Mouse (Mus musculus) stomach, adult 2 months (tissue): ENCODE measurements around the gene 4921539E11Rik. TPM values are rescaled to one million over a fixed set of nuclear protein-coding genes. Genes with fewer than 3 reads are reported as not detected.

Experiments used
- polyA plus RNA-seq: library from polyadenylated mRNA; depleted of rRNA; stranded (reverse); fragments of >200 nt; gene quantifications from 2 replicates; pipeline ENCODE4 v1.2.3, GENCODE M21; 2012; rRNA removed

4921539E11Rik gene
- not detected in 2 replicates for polyA plus RNA-seq

DNA sequence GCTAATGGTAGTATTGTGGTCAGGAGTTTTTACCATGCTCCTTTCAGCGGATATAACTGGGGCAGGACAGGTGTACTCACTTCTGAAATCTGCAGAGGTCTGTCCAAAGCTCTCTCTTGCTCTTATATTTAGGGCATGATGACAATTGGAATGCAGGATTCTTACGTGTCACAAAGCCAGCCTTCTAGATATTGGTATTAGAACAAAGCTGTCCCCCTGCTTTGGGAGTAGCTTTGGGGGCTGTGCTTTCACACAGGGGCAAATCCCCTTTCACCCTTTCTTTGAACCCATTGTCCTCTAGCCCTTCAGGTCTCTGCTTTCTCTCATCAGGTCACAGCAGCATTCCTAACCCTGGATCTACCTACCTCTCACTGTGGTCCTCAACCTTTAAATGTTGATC is at the start of gene 4921539E11Rik:
TSS of gene 4921539E11Rik (minus strand) at position 101 of the 400 bp plus-strand sequence.

DNA sequence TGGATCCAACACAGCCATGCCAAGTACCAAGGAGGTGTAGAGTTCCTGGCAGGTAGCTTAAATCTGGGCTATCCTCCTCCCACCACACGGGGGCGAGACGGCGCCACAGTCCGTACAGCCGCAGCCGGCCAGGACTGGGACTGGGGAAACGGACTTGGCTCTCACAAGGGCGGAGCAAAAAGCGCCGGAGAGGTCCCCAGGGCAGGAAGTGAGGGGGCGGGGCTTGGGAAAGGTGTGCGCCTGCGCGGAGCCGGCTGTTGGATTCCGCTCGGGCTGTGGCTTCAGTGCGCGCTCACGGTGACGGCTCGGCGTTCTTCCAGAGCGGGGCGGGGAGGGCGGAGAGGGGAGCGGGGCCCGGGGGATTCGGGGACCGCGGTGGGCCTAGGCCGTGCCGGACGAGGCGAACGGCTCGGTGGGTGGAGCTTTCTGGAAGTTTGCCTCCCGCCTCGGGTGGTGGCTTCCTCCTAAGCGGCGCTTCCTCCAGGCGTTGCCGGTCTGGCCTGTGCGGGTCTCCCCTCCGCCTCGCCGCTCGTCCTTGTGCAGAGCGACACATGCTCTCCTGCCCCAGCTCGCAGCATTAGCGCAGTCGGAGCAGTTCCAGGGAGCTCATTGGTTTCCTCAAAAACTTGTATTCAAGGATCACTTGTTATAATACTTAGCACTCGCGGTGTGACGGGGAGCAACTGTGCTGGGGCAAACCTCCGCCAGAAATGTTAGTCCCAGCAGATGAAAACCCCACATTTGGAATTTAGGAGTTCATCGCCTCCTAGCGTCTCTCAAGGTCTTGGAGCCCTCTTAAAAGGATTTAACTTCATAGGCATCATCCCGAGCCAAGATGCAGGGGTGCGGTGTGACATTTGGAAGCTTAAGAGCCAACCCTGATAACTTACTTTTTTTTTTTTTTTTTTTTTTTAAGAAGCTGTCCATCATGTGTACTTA is 23.2 kb upstream of the 4921539E11Rik start, which contains the start of gene Oma1:
TSS of gene Oma1 (plus strand) at position 226 of the 939 bp plus-strand sequence.

DNA sequence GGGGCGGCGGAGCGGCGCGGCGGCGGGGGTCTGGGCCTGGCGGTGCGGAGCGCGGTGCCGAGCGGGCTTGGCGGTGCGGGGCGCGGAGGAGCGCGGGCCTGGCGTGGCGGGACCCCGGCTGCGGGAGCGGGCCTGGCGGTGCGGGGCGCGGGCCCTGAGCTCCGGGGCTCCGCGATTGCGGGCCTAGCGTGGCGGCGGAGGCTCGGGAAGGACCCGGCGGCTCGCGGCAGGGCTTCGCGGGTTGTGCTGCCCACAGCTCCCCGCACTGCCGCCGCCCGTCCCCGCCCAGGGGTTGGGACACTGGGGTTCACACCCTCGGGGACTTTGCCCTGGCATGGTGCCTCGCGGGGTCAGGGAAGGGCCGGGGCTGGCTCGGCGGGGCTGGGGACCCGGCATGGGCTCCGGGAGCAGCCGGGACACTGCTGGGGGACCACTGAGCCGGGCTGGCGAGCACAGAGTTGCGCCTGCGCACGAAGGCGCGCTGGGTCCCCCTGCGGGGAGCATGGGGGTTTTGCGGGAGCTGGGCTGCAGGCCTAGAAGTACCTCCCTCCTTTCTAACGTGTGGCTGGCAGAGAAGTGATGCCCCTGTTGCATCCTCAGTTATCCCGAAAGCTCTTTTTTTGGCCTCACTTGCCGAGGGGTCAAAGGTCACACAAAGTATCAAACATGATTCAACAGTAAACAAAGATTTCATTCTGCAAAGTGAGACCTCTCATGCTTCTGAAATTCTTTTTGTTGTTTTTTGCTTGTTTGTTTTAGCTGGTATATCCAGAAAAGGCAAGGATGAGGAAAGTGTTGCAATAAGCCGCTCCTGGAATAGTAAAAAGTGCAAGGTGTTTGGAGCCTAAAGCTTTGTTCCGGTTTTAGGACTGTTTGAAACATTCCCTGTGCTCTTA is 75.5 kb downstream of the 4921539E11Rik start, which contains the start of gene Slc35d1:
TSS of gene Slc35d1 (minus strand) at position 240 of the 896 bp plus-strand sequence.

Other genes starting within 250 kb of the 4921539E11Rik start
- 1.5 and 2.0 TPM in 2 replicates for gene Mier1, start 176.5 kb downstream of the 4921539E11Rik start, polyA plus RNA-seq
- gene Wdr78, start 176.3 kb downstream of the 4921539E11Rik start, polyA plus RNA-seq = 0.11 and 0.18 TPM in 2 replicates
- 1.5 and 3.0 TPM in 2 replicates for gene Slc35d1, start 75.7 kb downstream of the 4921539E11Rik start, polyA plus RNA-seq
- gene Oma1, start 22.9 kb upstream of the 4921539E11Rik start, polyA plus RNA-seq = 2.2 and 3.7 TPM in 2 replicates